8 mouse cellular contexts compared by ENCODE assay signal in the genomic region with DNA sequence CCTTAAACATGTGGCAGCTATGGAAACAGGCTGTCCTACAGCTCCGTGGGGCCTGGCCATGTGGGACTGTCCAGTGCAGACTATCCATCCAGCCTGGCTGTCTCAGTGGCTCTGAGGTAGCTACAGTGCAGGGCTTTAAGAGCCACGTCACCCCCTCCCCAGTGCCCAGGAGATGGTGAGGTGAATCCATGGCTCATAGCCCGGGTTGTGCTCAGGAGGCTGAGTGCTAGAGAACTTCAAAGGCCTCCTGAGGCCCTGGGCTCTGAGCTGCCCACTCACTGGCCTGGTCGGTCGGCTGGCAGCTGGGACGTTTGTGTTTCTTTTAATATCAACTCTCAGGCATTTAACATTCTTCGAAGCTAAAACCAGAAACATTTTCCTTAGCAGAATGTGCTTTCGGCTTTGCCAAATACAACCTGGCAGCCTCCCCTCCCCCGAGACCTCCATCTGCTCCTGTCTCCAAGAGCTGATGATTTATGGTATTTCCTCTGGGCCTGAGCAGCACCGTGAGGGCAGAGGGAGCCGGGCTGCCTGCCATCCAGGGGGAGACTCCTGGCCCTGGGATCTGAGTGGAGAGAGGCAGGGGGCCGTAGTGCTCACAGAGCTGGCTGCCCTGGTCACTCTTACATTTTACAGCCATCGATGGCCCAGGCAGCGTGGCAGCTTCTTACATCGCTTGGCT. TPM values are rescaled to one million over a fixed set of nuclear protein-coding genes. Genes with fewer than 3 reads are reported as not detected.
A peak's percentile ranks its signal among the peaks of the same experiment; 100 is the strongest.
DNase-seq lines count a peak whose midpoint lies in the region; ATAC-seq and TF ChIP-seq lines count a peak whose summit lies in the region.

No protein-coding gene starts in this region.

- no peak overlapping the region for H3K27ac ChIP-seq in lung, postnatal 0 days (ENCODE audit: low read length)
- peak overlapping the region; percentile 95 for H3K27ac ChIP-seq in forebrain, embryonic 15.5 days (replicated peaks)
- H3K27ac ChIP-seq in heart, embryonic 16.5 days (ENCODE audit: low read length), result peak overlapping the region; percentile 33; the same call in 1 of the 2 replicates
- H3K27ac ChIP-seq in midbrain, embryonic 12.5 days (replicated peaks), result peak overlapping the region; percentile 89
- peak overlapping the region; percentile 57; the same call in 1 of the 2 replicates for H3K27ac ChIP-seq in stomach, embryonic 14.5 days (ENCODE audit: low read length)

- DNase-seq in lung, postnatal 0 days (ENCODE audit: low spot score), result no peak
- no peak for DNase-seq in lung, postnatal 36 days
- DNase-seq in kidney, postnatal 4 days, result peak; percentile 61 to 76
- DNase-seq in spleen, adult 18-20 months, result no peak

- H3K4me2 ChIP-seq in lung, postnatal 0 days (replicated peaks; ENCODE audit: low read depth, low read length), result no peak overlapping the region
- H3K4me2 ChIP-seq in forebrain, embryonic 15.5 days (replicated peaks), result peak overlapping the region; percentile 15
- H3K4me2 ChIP-seq in heart, embryonic 16.5 days (ENCODE audit: low read depth, low read length), result no peak overlapping the region
- peak overlapping the region; percentile 14; the same call in 1 of the 2 replicates for H3K4me2 ChIP-seq in midbrain, embryonic 12.5 days (replicated peaks)
- no peak overlapping the region for H3K4me2 ChIP-seq in stomach, embryonic 14.5 days (replicated peaks; ENCODE audit: low read depth, low read length)

- TF ChIP-seq CTCF in lung, postnatal 0 days (IDR thresholded peaks at IDR 0.05), result no peak

- H3K9ac ChIP-seq in lung, postnatal 0 days (replicated peaks; ENCODE audit: low read depth), result no peak overlapping the region
- peak overlapping the region; percentile 34 for H3K9ac ChIP-seq in forebrain, embryonic 15.5 days (replicated peaks)
- H3K9ac ChIP-seq in heart, embryonic 16.5 days (ENCODE audit: low read length), result no peak overlapping the region
- peak overlapping the region; percentile 38 for H3K9ac ChIP-seq in midbrain, embryonic 12.5 days (replicated peaks)
- H3K9ac ChIP-seq in stomach, embryonic 14.5 days (replicated peaks; ENCODE audit: low read depth, low read length), result no peak overlapping the region

- WGBS in lung, postnatal 0 days, result 48% methylated on average over 15 of the region's 15 CpGs
- 21% methylated on average over 15 of the region's 15 CpGs for WGBS in forebrain, embryonic 15.5 days
- 43% methylated on average over 15 of the region's 15 CpGs for WGBS in heart, embryonic 16.5 days
- WGBS in midbrain, embryonic 12.5 days, result 27% methylated on average over 15 of the region's 15 CpGs
- 31% methylated on average over 15 of the region's 15 CpGs for WGBS in stomach, embryonic 14.5 days

- ATAC-seq in lung, postnatal 0 days, result peak; percentile 12; the same call in 1 of the 2 replicates
- ATAC-seq in forebrain, embryonic 15.5 days (replicated peaks), result peak; percentile 70
- peak; percentile 20; the same call in 1 of the 2 replicates for ATAC-seq in heart, embryonic 16.5 days (replicated peaks; ENCODE audit: extremely low read depth, insufficient read depth, low FRiP score)
- peak; percentile 35; the same call in 1 of the 2 replicates for ATAC-seq in midbrain, embryonic 12.5 days (ENCODE audit: low FRiP score, low read depth)
- peak; percentile 53; the same call in 1 of the 2 replicates for ATAC-seq in stomach, embryonic 14.5 days (ENCODE audit: insufficient number of reproducible peaks, insufficient read depth, low FRiP score, low read depth)

- peaks cover 18% of the 10 kb centered on the region; the same call in 1 of the 2 replicates for H3K36me3 ChIP-seq in lung, postnatal 0 days (ENCODE audit: insufficient read depth, low read length)
- peaks cover 25% of the 10 kb centered on the region for H3K36me3 ChIP-seq in forebrain, embryonic 15.5 days
- H3K36me3 ChIP-seq in heart, embryonic 16.5 days (ENCODE audit: control insufficient read depth, insufficient read depth), result peaks cover 18% of the 10 kb centered on the region
- H3K36me3 ChIP-seq in midbrain, embryonic 12.5 days, result peaks cover 33% of the 10 kb centered on the region
- peaks cover 21% of the 10 kb centered on the region for H3K36me3 ChIP-seq in stomach, embryonic 14.5 days (ENCODE audit: control insufficient read depth, insufficient read depth, low read length)

- H3K4me1 ChIP-seq in lung, postnatal 0 days (ENCODE audit: insufficient read depth, low read depth, low read length), result no peaks in the 10 kb centered on the region
- H3K4me1 ChIP-seq in forebrain, embryonic 15.5 days, result peaks cover 52% of the 10 kb centered on the region
- H3K4me1 ChIP-seq in heart, embryonic 16.5 days (ENCODE audit: control insufficient read depth, insufficient read depth, low read length), result peaks cover 3% of the 10 kb centered on the region; the same call in 1 of the 2 replicates
- H3K4me1 ChIP-seq in midbrain, embryonic 12.5 days, result peaks cover 52% of the 10 kb centered on the region
- peaks cover 18% of the 10 kb centered on the region for H3K4me1 ChIP-seq in stomach, embryonic 14.5 days (ENCODE audit: control insufficient read depth, insufficient read depth, low read length)

- no peaks in the 10 kb centered on the region for H3K27me3 ChIP-seq in lung, postnatal 0 days (replicated peaks; ENCODE audit: insufficient read depth, low read length)
- no peaks in the 10 kb centered on the region for H3K27me3 ChIP-seq in forebrain, embryonic 15.5 days
- no peaks in the 10 kb centered on the region for H3K27me3 ChIP-seq in heart, embryonic 16.5 days (ENCODE audit: control insufficient read depth, insufficient read depth, low read length)
- peaks cover 27% of the 10 kb centered on the region for H3K27me3 ChIP-seq in midbrain, embryonic 12.5 days
- no peaks in the 10 kb centered on the region for H3K27me3 ChIP-seq in stomach, embryonic 14.5 days (ENCODE audit: control insufficient read depth, insufficient read depth, low read length)

- H3K9me3 ChIP-seq in lung, postnatal 0 days (ENCODE audit: low read length), result no peaks in the 10 kb centered on the region
- no peaks in the 10 kb centered on the region for H3K9me3 ChIP-seq in forebrain, embryonic 15.5 days
- H3K9me3 ChIP-seq in heart, embryonic 16.5 days (replicated peaks; ENCODE audit: control insufficient read depth, low read length), result no peaks in the 10 kb centered on the region
- no peaks in the 10 kb centered on the region for H3K9me3 ChIP-seq in midbrain, embryonic 12.5 days
- H3K9me3 ChIP-seq in stomach, embryonic 14.5 days (ENCODE audit: control insufficient read depth, low read depth, low read length), result no peaks in the 10 kb centered on the region

- no peak for TF ChIP-seq EP300 in lung, postnatal 0 days (IDR thresholded peaks at IDR 0.05)

- H3K4me3 ChIP-seq in lung, postnatal 0 days (ENCODE audit: low read depth, low read length), result no peak overlapping the region
- H3K4me3 ChIP-seq in forebrain, embryonic 15.5 days, result no peak overlapping the region
- H3K4me3 ChIP-seq in heart, embryonic 16.5 days (ENCODE audit: low read length), result no peak overlapping the region
- H3K4me3 ChIP-seq in midbrain, embryonic 12.5 days, result no peak overlapping the region
- no peak overlapping the region for H3K4me3 ChIP-seq in stomach, embryonic 14.5 days (ENCODE audit: low read depth, low read length)

RNA-seq across cellular contexts. Expression of a gene that starts 42.9 kb away (rescaled TPM):
- polyA plus RNA-seq in lung, postnatal 0 days (2015; fragmentation: Nextera tagmentation; extraction: Ambion mirVana), result 64.4 and 81.7 TPM in 2 replicates
- polyA plus RNA-seq in forebrain, embryonic 15.5 days (2015; fragmentation: Nextera tagmentation; extraction: Ambion mirVana), result 93.3 and 106 TPM in 2 replicates
- 81.6 and 84.4 TPM in 2 replicates for polyA plus RNA-seq in heart, embryonic 16.5 days (2015; fragmentation: Nextera tagmentation; extraction: Ambion mirVana)
- polyA plus RNA-seq in midbrain, embryonic 12.5 days (2016; fragmentation: Nextera tagmentation; extraction: Ambion mirVana), result 98.8 and 113 TPM in 2 replicates
- polyA plus RNA-seq in stomach, embryonic 14.5 days (2014; fragmentation: Nextera tagmentation; extraction: Ambion mirVana), result 115 and 117 TPM in 2 replicates

RNA-seq across cellular contexts. Expression of a gene that starts 50.7 kb away (rescaled TPM):
- 11.7 and 11.9 TPM in 2 replicates for polyA plus RNA-seq in lung, postnatal 0 days (2015; fragmentation: Nextera tagmentation; extraction: Ambion mirVana)
- polyA plus RNA-seq in forebrain, embryonic 15.5 days (2015; fragmentation: Nextera tagmentation; extraction: Ambion mirVana), result 15.4 and 19.9 TPM in 2 replicates
- polyA plus RNA-seq in heart, embryonic 16.5 days (2015; fragmentation: Nextera tagmentation; extraction: Ambion mirVana), result 20.8 and 21.2 TPM in 2 replicates
- polyA plus RNA-seq in midbrain, embryonic 12.5 days (2016; fragmentation: Nextera tagmentation; extraction: Ambion mirVana), result 56.9 and 69.4 TPM in 2 replicates
- polyA plus RNA-seq in stomach, embryonic 14.5 days (2014; fragmentation: Nextera tagmentation; extraction: Ambion mirVana), result 50.4 and 50.5 TPM in 2 replicates

Comparison
In these comparisons a context has a peak if more than half of its experiments do, and no peak if none do; other contexts are left out.
1. ATAC-seq: peak in every context shown above with its lines; median percentile 70 in forebrain, embryonic 15.5 days; 53 in stomach, embryonic 14.5 days; 35 in midbrain, embryonic 12.5 days; 20 in heart, embryonic 16.5 days; 12 in lung, postnatal 0 days.
2. DNase-seq: peak in kidney, postnatal 4 days (2 of 2); none in lung, postnatal 0 days (single experiment), lung, postnatal 36 days (single experiment) and spleen, adult 18-20 months (0 of 2).
3. H3K4me2 ChIP-seq: peak in forebrain, embryonic 15.5 days (single experiment) and midbrain, embryonic 12.5 days (single experiment); none in lung, postnatal 0 days (single experiment), heart, embryonic 16.5 days (single experiment) and stomach, embryonic 14.5 days (single experiment).
4. H3K9ac ChIP-seq: peak in forebrain, embryonic 15.5 days (single experiment) and midbrain, embryonic 12.5 days (single experiment); none in lung, postnatal 0 days (single experiment), heart, embryonic 16.5 days (single experiment) and stomach, embryonic 14.5 days (single experiment).